Mouse (Mus musculus): ENCODE measurements around the gene Map3k10. TPM values are rescaled to one million over a fixed set of nuclear protein-coding genes. Genes with fewer than 3 reads are reported as not detected.
A peak's percentile ranks its signal among the peaks of the same experiment; 100 is the strongest.

Gene Map3k10
- polyA plus RNA-seq (2016; fragmentation: Nextera tagmentation; extraction: Ambion mirVana), result 7.5 and 10.1 TPM in 2 replicates

- peaks cover 23% of the 10 kb centered on the region for H3K36me3 ChIP-seq
- peak within 1 kb of the TSS; percentile 96 for H3K27ac ChIP-seq (replicated peaks)
- H3K4me1 ChIP-seq, result peaks cover 32% of the 10 kb centered on the region
- H3K27me3 ChIP-seq (ENCODE audit: low read depth, poor library complexity, severe bottlenecking), result no peaks in the 10 kb centered on the region
- WGBS, result under 1% methylated on average over 31 of the region's 31 CpGs
- H3K9me3 ChIP-seq (replicated peaks), result no peaks in the 10 kb centered on the region
- DNase-seq (ENCODE audit: low spot score), result peak; percentile 95
- H3K4me3 ChIP-seq, result peak within 1 kb of the TSS; percentile 99
Measured at GRCm38 (mm10) chr7:27674522-27675221, at the start of gene Map3k10. Gene Map3k10 (minus strand): TSS chr7:27674598.

GRCm38 (mm10) chr7:27721951-27722350 is 47.6 kb upstream of the Map3k10 start:
- no peaks in the 10 kb centered on the region; the same call in 1 of the 2 replicates for H3K9me3 ChIP-seq (replicated peaks)
- no peak overlapping the region for H3K4me3 ChIP-seq
- H3K27ac ChIP-seq (replicated peaks), result no peak overlapping the region
- DNase-seq (ENCODE audit: low spot score), result no peak
- no peaks in the 10 kb centered on the region for H3K36me3 ChIP-seq
- H3K27me3 ChIP-seq (ENCODE audit: low read depth, poor library complexity, severe bottlenecking), result no peaks in the 10 kb centered on the region
- whole genome bisulfite sequencing, result 92% methylated on average over 8 of the region's 8 CpGs
- peaks cover 3% of the 10 kb centered on the region for H3K4me1 ChIP-seq

GRCm38 (mm10) chr7:27710402-27710801 is 36.0 kb upstream of the Map3k10 start:
- Histone ChIP-seq H3K9me3 (replicated peaks) (peaks cover 36% of the 10 kb centered on the region), H3K4me3 (no peak overlapping the region), H3K27me3 (ENCODE audit: low read depth, poor library complexity, severe bottlenecking) (no peaks in the 10 kb centered on the region), H3K4me1 (no peaks in the 10 kb centered on the region), H3K27ac (replicated peaks) (no peak overlapping the region), H3K36me3 (no peaks in the 10 kb centered on the region)
- DNase-seq (ENCODE audit: low spot score), result no peak
- 85% methylated on average over 7 of the region's 7 CpGs for WGBS

GRCm38 (mm10) chr7:27696711-27697110 is 22.3 kb upstream of the Map3k10 start:
- no peak for DNase-seq (ENCODE audit: low spot score)
- Histone ChIP-seq H3K36me3 (peaks cover 22% of the 10 kb centered on the region), H3K27me3 (ENCODE audit: low read depth, poor library complexity, severe bottlenecking) (no peaks in the 10 kb centered on the region), H3K9me3 (replicated peaks) (no peaks in the 10 kb centered on the region), H3K4me3 (no peak overlapping the region), H3K4me1 (no peaks in the 10 kb centered on the region), H3K27ac (replicated peaks) (no peak overlapping the region)
- WGBS, result 25% methylated on average over 3 of the region's 3 CpGs

GRCm38 (mm10) chr7:27691076-27691475 is 16.7 kb upstream of the Map3k10 start:
- Histone ChIP-seq H3K27me3 (ENCODE audit: low read depth, poor library complexity, severe bottlenecking) (no peaks in the 10 kb centered on the region), H3K9me3 (replicated peaks) (no peaks in the 10 kb centered on the region), H3K4me3 (no peak overlapping the region), H3K27ac (replicated peaks) (no peak overlapping the region), H3K4me1 (peaks cover 19% of the 10 kb centered on the region), H3K36me3 (peaks cover 16% of the 10 kb centered on the region)
- peak; percentile 50 for DNase-seq (ENCODE audit: low spot score)
- 35% methylated on average over 5 of the region's 5 CpGs for WGBS

GRCm38 (mm10) chr7:27688815-27689612 is 14.6 kb upstream of the Map3k10 start, which contains the start of gene Zfp607b:
Gene Zfp607b (plus strand): TSS chr7:27689340.
- Histone ChIP-seq H3K9me3 (replicated peaks) (no peaks in the 10 kb centered on the region), H3K36me3 (peaks cover 3% of the 10 kb centered on the region), H3K27ac (replicated peaks) (peak within 1 kb of the TSS; percentile 86), H3K4me1 (peaks cover 23% of the 10 kb centered on the region), H3K4me3 (peak within 1 kb of the TSS; percentile 57), H3K27me3 (ENCODE audit: low read depth, poor library complexity, severe bottlenecking) (no peaks in the 10 kb centered on the region)
- DNase-seq (ENCODE audit: low spot score), result peak; percentile 88
- under 1% methylated on average over 19 of the region's 19 CpGs for WGBS

- H3K4me3 ChIP-seq, result peak overlapping the region; percentile 57
- H3K9me3 ChIP-seq (replicated peaks), result no peaks in the 10 kb centered on the region
- no peaks in the 10 kb centered on the region for H3K36me3 ChIP-seq
- WGBS, result 50% methylated on average over 14 of the region's 14 CpGs
- peaks cover 23% of the 10 kb centered on the region for H3K4me1 ChIP-seq
- peak overlapping the region; percentile 86 for H3K27ac ChIP-seq (replicated peaks)
- no peaks in the 10 kb centered on the region for H3K27me3 ChIP-seq (ENCODE audit: low read depth, poor library complexity, severe bottlenecking)
- DNase-seq (ENCODE audit: low spot score), result no peak
Measured at GRCm38 (mm10) chr7:27688246-27688788, 13.9 kb upstream of the Map3k10 start.

- peak overlapping the region; percentile 57; the same call in 1 of the 2 replicates for H3K4me3 ChIP-seq
- no peaks in the 10 kb centered on the region for H3K9me3 ChIP-seq (replicated peaks)
- H3K27me3 ChIP-seq (ENCODE audit: low read depth, poor library complexity, severe bottlenecking), result no peaks in the 10 kb centered on the region
- peaks cover 23% of the 10 kb centered on the region for H3K4me1 ChIP-seq
- H3K27ac ChIP-seq (replicated peaks), result no peak overlapping the region
- H3K36me3 ChIP-seq, result no peaks in the 10 kb centered on the region
- no peak for DNase-seq (ENCODE audit: low spot score)
- 75% methylated on average over 3 of the region's 3 CpGs for WGBS
Measured at GRCm38 (mm10) chr7:27687836-27688235, 13.4 kb upstream of the Map3k10 start.

- Histone ChIP-seq H3K4me3 (no peak overlapping the region), H3K36me3 (no peaks in the 10 kb centered on the region), H3K9me3 (replicated peaks) (no peaks in the 10 kb centered on the region), H3K27me3 (ENCODE audit: low read depth, poor library complexity, severe bottlenecking) (no peaks in the 10 kb centered on the region), H3K27ac (replicated peaks) (no peak overlapping the region), H3K4me1 (peaks cover 23% of the 10 kb centered on the region)
- DNase-seq (ENCODE audit: low spot score), result no peak
- WGBS, result 75% methylated on average over 1 of the region's 1 CpGs
Measured at GRCm38 (mm10) chr7:27687043-27687442, 12.6 kb upstream of the Map3k10 start.

GRCm38 (mm10) chr7:27685681-27686080 is 11.3 kb upstream of the Map3k10 start:
- Histone ChIP-seq H3K9me3 (replicated peaks) (no peaks in the 10 kb centered on the region), H3K36me3 (no peaks in the 10 kb centered on the region), H3K27ac (replicated peaks) (peak overlapping the region; percentile 10; the same call in 1 of the 2 replicates), H3K27me3 (ENCODE audit: low read depth, poor library complexity, severe bottlenecking) (no peaks in the 10 kb centered on the region), H3K4me3 (peak overlapping the region; percentile 30), H3K4me1 (peaks cover 23% of the 10 kb centered on the region)
- DNase-seq (ENCODE audit: low spot score), result no peak
- 2% methylated on average over 6 of the region's 6 CpGs for WGBS

- Histone ChIP-seq H3K4me1 (peaks cover 20% of the 10 kb centered on the region), H3K9me3 (replicated peaks) (no peaks in the 10 kb centered on the region), H3K27ac (replicated peaks) (peak overlapping the region; percentile 10; the same call in 1 of the 2 replicates), H3K4me3 (peak overlapping the region; percentile 30), H3K36me3 (no peaks in the 10 kb centered on the region), H3K27me3 (ENCODE audit: low read depth, poor library complexity, severe bottlenecking) (no peaks in the 10 kb centered on the region)
- no peak for DNase-seq (ENCODE audit: low spot score)
- WGBS, result 37% methylated on average over 5 of the region's 5 CpGs
Measured at GRCm38 (mm10) chr7:27685220-27685619, 10.8 kb upstream of the Map3k10 start.

GRCm38 (mm10) chr7:27683218-27683617 is 8.8 kb upstream of the Map3k10 start:
- no peak for DNase-seq (ENCODE audit: low spot score)
- no peak overlapping the region for H3K4me3 ChIP-seq
- no peaks in the 10 kb centered on the region for H3K36me3 ChIP-seq
- 76% methylated on average over 2 of the region's 2 CpGs for WGBS
- H3K27ac ChIP-seq (replicated peaks), result no peak overlapping the region
- H3K27me3 ChIP-seq (ENCODE audit: low read depth, poor library complexity, severe bottlenecking), result no peaks in the 10 kb centered on the region
- H3K9me3 ChIP-seq (replicated peaks), result no peaks in the 10 kb centered on the region
- H3K4me1 ChIP-seq, result peaks cover 7% of the 10 kb centered on the region
